Mouse (Mus musculus) MEL (cell line): ENCODE results near the gene Cdk5. TPM values are rescaled to one million over a fixed set of nuclear protein-coding genes. Genes with fewer than 3 reads are reported as not detected.

Experiments
- DNase-seq: peaks from one replicate; pipeline ENCODE4 v3.0.0; 2011; ENCODE audit warnings: low read depth, low spot score
- H3K27ac ChIP-seq: 2 replicates; pipeline ENCODE4 v1.5.1; 2012; ENCODE audit warnings: low read depth, mild to moderate bottlenecking, control low read depth, low read length, moderate library complexity; ENCODE audit not compliant: control insufficient read depth
- H3K27me3 ChIP-seq, 2 experiments: fragments of 150-350 bp in 1 of 2; sonication (generic) in 1 of 2; 2 replicates each; pipeline ENCODE4 v1.6.1; 2012; ENCODE audit warnings: low read length in 2 of 2, mild to moderate bottlenecking in 2 of 2, improper control_type of control experiment in 1 of 2, moderate library complexity in 1 of 2; ENCODE audit not compliant: insufficient read depth in 2 of 2, control insufficient read depth in 1 of 2
- H3K36me3 ChIP-seq, 2 experiments: 2 replicates each; pipeline ENCODE4 v1.6.1; 2012 to 2014; ENCODE audit warnings: low read length in 2 of 2, improper control_type of control experiment in 1 of 2, inconsistent platforms in 1 of 2, mild to moderate bottlenecking in 1 of 2; ENCODE audit not compliant: insufficient read depth in 2 of 2, control insufficient read depth in 1 of 2
- H3K4me1 ChIP-seq, 2 experiments: fragments of 150-350 bp in 1 of 2; sonication (generic) in 1 of 2; 2 replicates each; pipeline ENCODE4 v1.6.1; 2012; ENCODE audit warnings: low read length in 2 of 2, improper control_type of control experiment in 1 of 2, mild to moderate bottlenecking in 1 of 2; ENCODE audit not compliant: insufficient read depth in 2 of 2, control insufficient read depth in 1 of 2
- H3K4me3 ChIP-seq, 2 experiments: fragments of 150-350 bp in 1 of 2; sonication (generic) in 1 of 2; 2 replicates each; pipeline ENCODE4 v1.5.1; 2012; ENCODE audit warnings: low read depth in 2 of 2, low read length in 2 of 2, mild to moderate bottlenecking in 2 of 2, moderate library complexity in 2 of 2, control low read depth in 1 of 2, improper control_type of control experiment in 1 of 2; ENCODE audit not compliant: control insufficient read depth in 1 of 2, insufficient read depth in 1 of 2
- H3K79me2 ChIP-seq: 2 replicates; pipeline ENCODE4 v1.6.1; 2012; ENCODE audit warnings: mild to moderate bottlenecking, low read length, moderate library complexity; ENCODE audit not compliant: control insufficient read depth, poor library complexity, insufficient read depth
- H3K9ac ChIP-seq: 2 replicates; pipeline ENCODE4 v1.6.1; 2012; ENCODE audit warnings: low read depth, mild to moderate bottlenecking, control low read depth, low read length, moderate library complexity; ENCODE audit not compliant: control insufficient read depth, poor library complexity, severe bottlenecking
- H3K9me3 ChIP-seq: fragments of 150-350 bp; sonication (generic); replicated peaks from 2 replicates; pipeline ENCODE4 v1.6.1; 2012; ENCODE audit warnings: mild to moderate bottlenecking, low read length, improper control_type of control experiment, moderate library complexity; ENCODE audit not compliant: insufficient read depth
- BHLHE40 ChIP-seq: IDR thresholded peaks from 2 replicates; pipeline ENCODE4 v1.6.1; 2012; ENCODE audit warnings: low read depth, mild to moderate bottlenecking, inconsistent platforms, low read length, improper control_type of control experiment, borderline replicate concordance
- CHD2 ChIP-seq: IDR thresholded peaks from 2 replicates; pipeline ENCODE4 v1.6.1; 2011; ENCODE audit warnings: low read length, improper control_type of control experiment
- CTCF ChIP-seq, 3 experiments: IDR thresholded peaks in 2 of 3; conservative IDR thresholded peaks in 1 of 3; 2 replicates each; pipeline ENCODE4 v1.5.1; 2011 to 2012; ENCODE audit warnings: low read length in 3 of 3, low read depth in 2 of 3, mild to moderate bottlenecking in 2 of 3, improper control_type of control experiment in 1 of 3, inconsistent platforms in 1 of 3, mixed read lengths in 1 of 3, moderate library complexity in 1 of 3; ENCODE audit not compliant: control insufficient read depth in 1 of 3, insufficient read depth in 1 of 3, poor library complexity in 1 of 3, severe bottlenecking in 1 of 3
- ELF1 ChIP-seq: IDR thresholded peaks from 2 replicates; pipeline ENCODE4 v1.6.1; 2014; ENCODE audit warnings: low read depth, mild to moderate bottlenecking, inconsistent platforms, low read length, improper control_type of control experiment, moderate library complexity
- EP300 ChIP-seq, 2 experiments: IDR thresholded peaks; 2 replicates each; pipeline ENCODE4 v1.6.1; 2011; ENCODE audit warnings: improper control_type of control experiment in 2 of 2, low read length in 2 of 2, low read depth in 1 of 2, mild to moderate bottlenecking in 1 of 2
- GABPA ChIP-seq: IDR thresholded peaks from 2 replicates; pipeline ENCODE4 v1.6.1; 2012; ENCODE audit warnings: low read depth, mild to moderate bottlenecking, inconsistent platforms, low read length, improper control_type of control experiment, moderate library complexity
- JUND ChIP-seq: IDR thresholded peaks from 2 replicates; pipeline ENCODE4 v1.6.1; 2011; ENCODE audit warnings: low read depth, mild to moderate bottlenecking, improper control_type of control experiment, low read length
- KAT2A ChIP-seq: conservative IDR thresholded peaks from 2 replicates; pipeline ENCODE4 v1.6.1; 2012; ENCODE audit warnings: low read depth, low read length, improper control_type of control experiment, inconsistent platforms
- MAFK ChIP-seq: IDR thresholded peaks from 2 replicates; pipeline ENCODE4 v1.6.1; 2011; ENCODE audit warnings: low read depth, mild to moderate bottlenecking, low read length, improper control_type of control experiment, borderline replicate concordance
- MAX ChIP-seq: IDR thresholded peaks from 2 replicates; pipeline ENCODE4 v1.6.1; 2011; ENCODE audit warnings: low read length, improper control_type of control experiment
- MXI1 ChIP-seq: IDR thresholded peaks from 2 replicates; pipeline ENCODE4 v1.6.1; 2011; ENCODE audit warnings: mild to moderate bottlenecking, low read depth, low read length, improper control_type of control experiment
- MYB ChIP-seq: IDR thresholded peaks from 2 replicates; pipeline ENCODE4 v1.6.1; 2011; ENCODE audit warnings: mild to moderate bottlenecking, low read depth, low read length, improper control_type of control experiment
- MYC ChIP-seq: IDR thresholded peaks from 2 replicates; pipeline ENCODE4 v1.6.1; 2011; ENCODE audit warnings: low read depth, mild to moderate bottlenecking, low read length, improper control_type of control experiment, moderate library complexity
- NELFE ChIP-seq: IDR thresholded peaks from 2 replicates; pipeline ENCODE4 v1.6.1; 2011; ENCODE audit warnings: low read depth, low read length, improper control_type of control experiment
- NRF1 ChIP-seq: IDR thresholded peaks from 2 replicates; pipeline ENCODE4 v1.6.1; 2014; ENCODE audit warnings: low read depth, mild to moderate bottlenecking, inconsistent platforms, low read length, improper control_type of control experiment, moderate library complexity; ENCODE audit not compliant: poor library complexity, insufficient read depth, severe bottlenecking
- POLR2AphosphoS2 ChIP-seq: IDR thresholded peaks from 2 replicates; pipeline ENCODE4 v1.6.1; 2011; ENCODE audit warnings: low read length, improper control_type of control experiment
- POLR2AphosphoS5 ChIP-seq: IDR thresholded peaks from 2 replicates; pipeline ENCODE4 v1.6.1; 2012; ENCODE audit warnings: low read depth, borderline replicate concordance, mild to moderate bottlenecking, inconsistent platforms, low read length, moderate library complexity, mixed read lengths
- RAD21 ChIP-seq: IDR thresholded peaks from 2 replicates; pipeline ENCODE4 v1.6.1; 2011; ENCODE audit warnings: mild to moderate bottlenecking, low read depth, low read length, improper control_type of control experiment
- RCOR1 ChIP-seq: IDR thresholded peaks from 2 replicates; pipeline ENCODE4 v1.6.1; 2012; ENCODE audit warnings: low read depth, mild to moderate bottlenecking, inconsistent platforms, low read length, improper control_type of control experiment
- SIN3A ChIP-seq: IDR thresholded peaks from 2 replicates; pipeline ENCODE4 v1.6.1; 2012; ENCODE audit warnings: low read length, improper control_type of control experiment, inconsistent platforms
- SMC3 ChIP-seq: IDR thresholded peaks from 2 replicates; pipeline ENCODE4 v1.6.1; 2011; ENCODE audit warnings: low read depth, low read length, improper control_type of control experiment
- TAL1 ChIP-seq: IDR thresholded peaks from 2 replicates; pipeline ENCODE4 v1.6.1; 2012; ENCODE audit warnings: mild to moderate bottlenecking, inconsistent platforms, low read length, moderate library complexity, mixed read lengths
- TBP ChIP-seq: IDR thresholded peaks from 2 replicates; pipeline ENCODE4 v1.8.0; 2011; ENCODE audit warnings: low read depth, low read length, improper control_type of control experiment
- TCF12 ChIP-seq: IDR thresholded peaks from 2 replicates; pipeline ENCODE4 v1.6.1; 2014; ENCODE audit warnings: low read depth, mild to moderate bottlenecking, inconsistent platforms, low read length, improper control_type of control experiment, moderate library complexity
- UBTF ChIP-seq: IDR thresholded peaks from 2 replicates; pipeline ENCODE4 v1.6.1; 2012; ENCODE audit warnings: low read depth, mild to moderate bottlenecking, inconsistent platforms, low read length, improper control_type of control experiment, moderate library complexity, borderline replicate concordance; ENCODE audit not compliant: insufficient read depth
- ZC3H11A ChIP-seq: IDR thresholded peaks from 2 replicates; pipeline ENCODE4 v1.6.1; 2012; ENCODE audit warnings: low read depth, mild to moderate bottlenecking, inconsistent platforms, low read length, improper control_type of control experiment
- ZMIZ1 ChIP-seq: IDR thresholded peaks from 2 replicates; pipeline ENCODE4 v1.6.1; 2012; ENCODE audit warnings: low read depth, mild to moderate bottlenecking, inconsistent platforms, low read length, improper control_type of control experiment, moderate library complexity
- ZNF384 ChIP-seq: IDR thresholded peaks from 2 replicates; pipeline ENCODE4 v1.6.1; 2012; ENCODE audit warnings: low read depth, mild to moderate bottlenecking, inconsistent platforms, low read length, improper control_type of control experiment
- polyA plus RNA-seq, 2 experiments: library from polyadenylated mRNA; stranded (reverse) in 1 of 2; unstranded in 1 of 2; fragments of >175 nt in 1 of 2; fragments of >200 nt in 1 of 2; gene quantifications; 2 replicates each; pipeline versions ENCODE4 v1.2.1 to v1.2.4; 2012; ENCODE audit warnings: low replicate concordance in 2 of 2, low read depth in 1 of 2; ENCODE audit not compliant: insufficient read length in 2 of 2, insufficient read depth in 1 of 2, missing spikeins in 1 of 2
- total RNA-seq: library from RNA; depleted of rRNA; stranded (reverse); fragments of 300-350 nt; gene quantifications from 2 replicates; pipeline ENCODE4 v1.2.3, GENCODE M21; 2012

The Cdk5 gene
- total and polyA plus RNA-seq, 3 experiments: 24.8 to 82.6 TPM; not detected in 1

GRCm38 (mm10) chr5:24380499-24380898, 42.8 kb downstream of the Cdk5 start (continued):
- peak; percentile 30; the same call in 1 of the 2 replicates for TF ChIP-seq POLR2AphosphoS2
- no peak for TF ChIP-seq GABPA

- peak; percentile 62 for DNase-seq
- Histone ChIP-seq H3K27me3 (no peaks in the 10 kb centered on the region), H3K27ac (peak overlapping the region; percentile 77), H3K36me3 (peaks cover 0 to 43% of the 10 kb centered on the region in 2 experiments; a peak in 2 of 4 replicates), H3K9me3 (no peaks in the 10 kb centered on the region), H3K4me3 (peak overlapping the region; percentile 2 to 7; a peak in 1 of 4 replicates), H3K9ac (peak overlapping the region; percentile 26), H3K79me2 (no peaks in the 10 kb centered on the region; the same call in 1 of the 2 replicates), H3K4me1 (peaks cover 22 to 66% of the 10 kb centered on the region in 2 experiments)
- TF ChIP-seq RCOR1 (0 out of 2 replicates have a peak, but pooled peaks have one; percentile 18), TAL1 (0 out of 2 replicates have a peak, but pooled peaks have one; percentile 15), EP300 (IDR thresholded peaks at IDR 0.05; ENCODE audit: low read depth in 1 of 2, low read length in 2 of 2) (peak; percentile 21 to 50; a peak in 3 of 4 replicates), GABPA (no peak), MAX (no peak), TBP (0 out of 2 replicates have a peak, but pooled peaks have one; percentile 25)
Observed at GRCm38 (mm10) chr5:24379501-24379900, 43.8 kb downstream of the Cdk5 start.

DNA sequence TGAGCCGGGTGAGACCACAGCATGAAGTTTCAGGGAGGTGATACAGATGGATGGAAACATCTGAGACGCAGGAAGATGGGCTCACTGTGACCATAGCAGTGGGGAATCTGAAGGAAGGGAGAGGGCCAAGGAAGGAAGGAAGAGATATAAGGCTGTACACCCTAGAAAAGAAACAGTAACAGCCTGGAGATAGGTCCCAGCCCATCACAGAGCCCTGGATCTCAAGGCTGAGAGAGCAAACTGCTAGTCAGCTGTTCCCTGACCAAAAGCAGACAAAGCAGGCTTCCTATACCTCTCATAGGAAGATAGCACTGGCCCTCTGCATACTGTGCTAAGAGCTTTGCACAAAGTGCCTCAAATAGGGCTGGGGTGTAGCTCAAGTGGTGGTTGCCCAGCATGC, 44.6 kb downstream of the Cdk5 start:
- no peaks in the 10 kb centered on the region for H3K9me3 ChIP-seq
- peak overlapping the region; percentile 34 for H3K9ac ChIP-seq
- DNase-seq: peak; percentile 76
- H3K27ac ChIP-seq: peak overlapping the region; percentile 77
- H3K4me1 ChIP-seq: peaks cover 24 to 63% of the 10 kb centered on the region in 2 experiments
- no peaks in the 10 kb centered on the region for H3K27me3 ChIP-seq
- peaks cover 0 to 43% of the 10 kb centered on the region in 2 experiments; a peak in 2 of 4 replicates for H3K36me3 ChIP-seq
- no peaks in the 10 kb centered on the region; the same call in 1 of the 2 replicates for H3K79me2 ChIP-seq
- H3K4me3 ChIP-seq: no peak overlapping the region
- TF ChIP-seq RAD21 (no peak), NRF1 (no peak), TCF12 (peak; percentile 55; the same call in 1 of the 2 replicates), RCOR1 (peak; percentile 77), TBP (peak; percentile 60), SMC3 (no peak), UBTF (no peak), JUND (no peak), ZC3H11A (no peak), MYB (0 out of 2 replicates have a peak, but pooled peaks have one; percentile 21), POLR2AphosphoS5 (no peak), CHD2 (no peak), ZNF384 (no peak), MAX (no peak), ELF1 (no peak), KAT2A (no peak), BHLHE40 (no peak), CTCF (IDR thresholded peaks at IDR 0.05 in 2 of 3, conservative IDR thresholded peaks at IDR 0.05 in 1 of 3; ENCODE audit: control insufficient read depth in 1 of 3, insufficient read depth in 1 of 3, low read depth in 2 of 3, low read length in 3 of 3, poor library complexity in 1 of 3, severe bottlenecking in 1 of 3) (no peak), ZMIZ1 (no peak), MXI1 (no peak), TAL1 (peak; percentile 43; the same call in 1 of the 2 replicates), MAFK (no peak), MYC (peak; percentile 43; the same call in 1 of the 2 replicates), SIN3A (peak; percentile 55; the same call in 1 of the 2 replicates), NELFE (0 out of 2 replicates have a peak, but pooled peaks have one; percentile 38)
